Mouse (Mus musculus) bone marrow macrophage, adult 2 months (primary cell): ENCODE data around the gene Sars2.

Source experiments
- CTCF ChIP-seq: IDR thresholded peaks from 2 replicates; pipeline ENCODE4 v1.5.1; 2012; ENCODE audit warnings: low read depth, mild to moderate bottlenecking, low read length, moderate library complexity
- POLR2A ChIP-seq: IDR thresholded peaks from 2 replicates; pipeline ENCODE4 v1.6.1; 2012; ENCODE audit warnings: mild to moderate bottlenecking, low read depth, low read length, borderline replicate concordance

- TF ChIP-seq CTCF = no peak
- TF ChIP-seq POLR2A = no peak
These were observed 2.0 kb upstream of the Sars2 start for GRCm38 (mm10) chr7:28739829-28740228.
